In genomic region chr2:104742741-104743064, GRCm38 (mm10) we compare ENCODE assay signal across 8 mouse cellular contexts. TPM values are rescaled to one million over a fixed set of nuclear protein-coding genes. Genes with fewer than 3 reads are reported as not detected.
DNase-seq lines count a peak whose midpoint lies in the region; ATAC-seq lines count a peak whose summit lies in the region.

Gene Depdc7, minus strand, starts transcription at chr2:104742878.

- DNase-seq in adipocyte (ENCODE audit: low spot score), result peak; percentile 74
- peak; percentile 90 for DNase-seq in gastrocnemius, postnatal 14 days
- DNase-seq in induced T-regulatory cell, adult 2 months (ENCODE audit: low read depth), result peak; percentile 35
- DNase-seq in left cerebral cortex, adult 9 months (ENCODE audit: low spot score in 2 of 2), result peak; percentile 55 to 77
- peak; percentile 82 to 83 for DNase-seq in right cerebral cortex, adult 2 months (ENCODE audit: low spot score in 2 of 2)
- DNase-seq in urinary bladder, postnatal 25 days (ENCODE audit: low spot score), result peak; percentile 92

- peaks cover 35% of the 10 kb centered on the region for H3K4me1 ChIP-seq in megakaryocyte, embryonic 14.5 days

- H3K36me3 ChIP-seq in megakaryocyte, embryonic 14.5 days (replicated peaks; ENCODE audit: low read length), result no peaks in the 10 kb centered on the region

- no peaks in the 10 kb centered on the region for H3K9me3 ChIP-seq in megakaryocyte, embryonic 14.5 days

- intact Hi-C loops in gastrocnemius, postnatal 14 days (cut with DNase I; ENCODE audit: low total_unique reads), result no loop called here

- peak; percentile 77 for ATAC-seq in common myeloid progenitor, adult 5-6 weeks (replicated peaks; ENCODE audit: low read depth, poor library complexity, severe bottlenecking)

- peaks cover 8% of the 10 kb centered on the region for H3K27me3 ChIP-seq in megakaryocyte, embryonic 14.5 days (replicated peaks)

- peak within 1 kb of the TSS; percentile 94 for H3K4me3 ChIP-seq in megakaryocyte, embryonic 14.5 days (replicated peaks)

RNA-seq across cellular contexts. Expression of gene Depdc7, which starts in this region (rescaled TPM):
- 1.2 and 15.7 TPM in 2 replicates for total RNA-seq in common myeloid progenitor, adult 5-6 weeks (2017)
- total RNA-seq in gastrocnemius, postnatal 14 days (2021), result 1 to 10 TPM in 1 of 2 experiments, under 1 TPM in 1; 0.97 to 1.7 TPM
- polyA plus RNA-seq in megakaryocyte, embryonic 14.5 days (2012; ENCODE audit: insufficient read depth, low replicate concordance), result 1.7 and 1.9 TPM in 2 replicates

Comparison
In these comparisons a context has a peak if more than half of its experiments do, and no peak if none do; other contexts are left out.
1. Peak in every context shown above with its lines: DNase-seq, ATAC-seq and H3K4me3 ChIP-seq.
2. DNase-seq: peak in every context shown above with its lines; median percentile 92 in urinary bladder, postnatal 25 days; 90 in gastrocnemius, postnatal 14 days; 82 in right cerebral cortex, adult 2 months; 74 in adipocyte; 66 in left cerebral cortex, adult 9 months; 35 in induced T-regulatory cell, adult 2 months.